Mouse (Mus musculus) lung, embryonic 14.5 days (tissue): ENCODE measurements around the gene Asic4. TPM values are rescaled to one million over a fixed set of nuclear protein-coding genes. Genes with fewer than 3 reads are reported as not detected.

Experiments used
- ATAC-seq: fragments of 200-750 bp; cut with Nextera tagmentation; 2 replicates; pipeline ENCODE4 v1.8.0; 2017; ENCODE audit warnings: mild to moderate bottlenecking, moderate TSS enrichment, moderate library complexity; ENCODE audit not compliant: insufficient read depth
- DNase-seq: peaks from one replicate; pipeline ENCODE4 v3.0.0-alpha.2; 2015
- H3K27ac ChIP-seq: fragments of 300-500 bp; sonication (generic); 2 replicates; pipeline ENCODE4 v1.5.1; 2014; ENCODE audit warnings: low read depth, mild to moderate bottlenecking, moderate library complexity
- H3K27me3 ChIP-seq: fragments of 300-500 bp; sonication (generic); 2 replicates; pipeline ENCODE4 v1.6.1; 2014; ENCODE audit warnings: low read length, control low read depth; ENCODE audit not compliant: insufficient read depth
- H3K36me3 ChIP-seq: fragments of 300-500 bp; sonication (generic); 2 replicates; pipeline ENCODE4 v1.6.1; 2014; ENCODE audit warnings: control low read depth; ENCODE audit not compliant: insufficient read depth
- H3K4me1 ChIP-seq: fragments of 300-500 bp; sonication (generic); 2 replicates; pipeline ENCODE4 v1.6.1; 2014; ENCODE audit warnings: antibody characterized with exemption, control low read depth; ENCODE audit not compliant: insufficient read depth
- H3K4me2 ChIP-seq: fragments of 300-500 bp; sonication (generic); 2 replicates; pipeline ENCODE4 v1.6.1; 2014; ENCODE audit warnings: mild to moderate bottlenecking
- H3K4me3 ChIP-seq: fragments of 300-500 bp; sonication (generic); 2 replicates; pipeline ENCODE4 v1.5.1; 2014; ENCODE audit warnings: low read depth, low read length
- H3K9ac ChIP-seq: fragments of 300-500 bp; sonication (generic); 2 replicates; pipeline ENCODE4 v1.6.1; 2014
- H3K9me3 ChIP-seq: fragments of 300-500 bp; sonication (generic); 2 replicates; pipeline ENCODE4 v1.6.1; 2016; ENCODE audit warnings: low read depth, low read length, control low read depth
- CTCF ChIP-seq: IDR thresholded peaks from 2 replicates; pipeline ENCODE4 v1.5.1; 2016; ENCODE audit warnings: antibody characterized with exemption, low read depth
- WGBS: fragments of 180-500 bp; shearing (Covaris S2); extraction: QIAGEN DNeasy Blood & Tissue Kit; methylation state at CpG from one replicate; pipeline ENCODE4 v1.1.7; 2014; 5-methylcytosine and 5-hydroxymethylcytosine counted together
- polyA plus RNA-seq: library from polyadenylated mRNA; unstranded; fragments of >200 nt; fragmentation: Nextera tagmentation; extraction: Ambion mirVana; gene quantifications from 2 replicates; pipeline ENCODE4 v1.2.1, GENCODE M21; 2014

Asic4 gene
- polyA plus RNA-seq, 1 experiment from 2014 or later, result 0.12 TPM

GRCm38 (mm10) chr1:75467215-75467927 lies 17.1 kb downstream of the Asic4 start:
- no peak overlapping the region for H3K27ac ChIP-seq
- H3K36me3 ChIP-seq, result peaks cover under 1% of the 10 kb centered on the region; the same call in 1 of the 2 replicates
- no peaks in the 10 kb centered on the region for H3K4me1 ChIP-seq
- no peak overlapping the region for H3K4me2 ChIP-seq
- H3K9me3 ChIP-seq, result no peaks in the 10 kb centered on the region
- H3K4me3 ChIP-seq, result no peak overlapping the region
- WGBS, result 8% methylated on average over 14 of the region's 14 CpGs
- peak; percentile 93 for TF ChIP-seq CTCF
- no peaks in the 10 kb centered on the region for H3K27me3 ChIP-seq
- no peak overlapping the region for H3K9ac ChIP-seq
- DNase-seq (peak; percentile 95), ATAC-seq (peak; percentile 80)

GRCm38 (mm10) chr1:75469287-75469825 lies 19.1 kb downstream of the Asic4 start:
- H3K27me3 ChIP-seq, result no peaks in the 10 kb centered on the region
- DNase-seq (no peak), ATAC-seq (no peak)
- no peak for TF ChIP-seq CTCF
- H3K4me2 ChIP-seq, result no peak overlapping the region
- 71% methylated on average over 17 of the region's 17 CpGs for WGBS
- H3K9ac ChIP-seq, result no peak overlapping the region
- H3K4me3 ChIP-seq, result no peak overlapping the region
- no peak overlapping the region for H3K27ac ChIP-seq
- H3K9me3 ChIP-seq, result no peaks in the 10 kb centered on the region
- H3K36me3 ChIP-seq, result peaks cover 14% of the 10 kb centered on the region; the same call in 1 of the 2 replicates
- no peaks in the 10 kb centered on the region for H3K4me1 ChIP-seq

GRCm38 (mm10) chr1:75476441-75476840 lies 26.2 kb downstream of the Asic4 start:
- ATAC-seq (no peak), DNase-seq (no peak)
- no peaks in the 10 kb centered on the region for H3K9me3 ChIP-seq
- H3K4me1 ChIP-seq, result 0 out of 2 replicates have a peak, but pooled peaks cover 12% of the 10 kb centered on the region
- no peak overlapping the region for H3K4me2 ChIP-seq
- no peak overlapping the region for H3K4me3 ChIP-seq
- H3K27ac ChIP-seq, result no peak overlapping the region
- peaks cover 38% of the 10 kb centered on the region for H3K36me3 ChIP-seq
- no peak overlapping the region for H3K9ac ChIP-seq
- peaks cover 20% of the 10 kb centered on the region for H3K27me3 ChIP-seq
- no peak for TF ChIP-seq CTCF
- 96% methylated on average over 11 of the region's 11 CpGs for WGBS

- ATAC-seq (no peak), DNase-seq (peak; percentile 85)
- WGBS, result 15% methylated on average over 35 of the region's 35 CpGs
- Histone ChIP-seq H3K4me2 (peak overlapping the region; percentile 79), H3K4me3 (peak overlapping the region; percentile 72), H3K9ac (no peak overlapping the region), H3K27ac (no peak overlapping the region), H3K36me3 (peaks cover 37% of the 10 kb centered on the region), H3K4me1 (0 out of 2 replicates have a peak, but pooled peaks cover 12% of the 10 kb centered on the region), H3K9me3 (no peaks in the 10 kb centered on the region), H3K27me3 (peaks cover 27% of the 10 kb centered on the region)
- peak; percentile 87 for TF ChIP-seq CTCF
Measured at GRCm38 (mm10) chr1:75477264-75477965, 27.2 kb downstream of the Asic4 start.

- DNase-seq, result no peak
- H3K9me3 ChIP-seq, result no peaks in the 10 kb centered on the region
- 37% methylated on average over 3 of the region's 3 CpGs for WGBS
- H3K4me1 ChIP-seq, result 0 out of 2 replicates have a peak, but pooled peaks cover 12% of the 10 kb centered on the region
- no peak for ATAC-seq
- no peak overlapping the region for H3K9ac ChIP-seq
- peaks cover 32% of the 10 kb centered on the region for H3K27me3 ChIP-seq
- H3K27ac ChIP-seq, result no peak overlapping the region
- peaks cover 33% of the 10 kb centered on the region for H3K36me3 ChIP-seq
- no peak for TF ChIP-seq CTCF
- H3K4me2 ChIP-seq, result peak overlapping the region; percentile 79
- H3K4me3 ChIP-seq, result peak overlapping the region; percentile 72
Measured at GRCm38 (mm10) chr1:75477966-75478290, 27.7 kb downstream of the Asic4 start.

GRCm38 (mm10) chr1:75478497-75478896 lies 28.3 kb downstream of the Asic4 start:
- Histone ChIP-seq H3K4me2 (peak overlapping the region; percentile 79), H3K27me3 (peaks cover 38% of the 10 kb centered on the region), H3K4me3 (peak overlapping the region; percentile 72), H3K27ac (peak overlapping the region; percentile 81; the same call in 1 of the 2 replicates), H3K9me3 (no peaks in the 10 kb centered on the region), H3K36me3 (peaks cover 27% of the 10 kb centered on the region), H3K9ac (peak overlapping the region; percentile 66), H3K4me1 (0 out of 2 replicates have a peak, but pooled peaks cover 12% of the 10 kb centered on the region)
- no peak; the same call in 1 of the 2 replicates for ATAC-seq
- under 1% methylated on average over 20 of the region's 25 CpGs for WGBS
- TF ChIP-seq CTCF, result no peak
- DNase-seq, result peak; percentile 69
